ENCODE assay signal across 8 mouse cellular contexts in genomic region chr10:78351564-78351886, GRCm38 (mm10). TPM values are rescaled to one million over a fixed set of nuclear protein-coding genes. Genes with fewer than 3 reads are reported as not detected.
DNase-seq lines count a peak whose midpoint lies in the region; ATAC-seq and TF ChIP-seq lines count a peak whose summit lies in the region.

No protein-coding gene starts in this region.

- H3K36me3 ChIP-seq in intestine, embryonic 14.5 days (ENCODE audit: control insufficient read depth, insufficient read depth, low read length): no peaks in the 10 kb centered on the region
- H3K36me3 ChIP-seq in midbrain, embryonic 12.5 days: no peaks in the 10 kb centered on the region

- H3K4me1 ChIP-seq in cortical plate, adult 2 months (ENCODE audit: control insufficient read depth, insufficient read depth, low read length): peaks cover 9% of the 10 kb centered on the region
- H3K4me1 ChIP-seq in intestine, embryonic 14.5 days (replicated peaks; ENCODE audit: control insufficient read depth, insufficient read depth, low read length): peaks cover 21% of the 10 kb centered on the region; the same call in 1 of the 2 replicates
- H3K4me1 ChIP-seq in midbrain, embryonic 12.5 days: peaks cover 20% of the 10 kb centered on the region

- H3K27me3 ChIP-seq in intestine, embryonic 14.5 days (replicated peaks; ENCODE audit: control insufficient read depth, insufficient read depth, low read length): no peaks in the 10 kb centered on the region
- H3K27me3 ChIP-seq in midbrain, embryonic 12.5 days: no peaks in the 10 kb centered on the region

- TF ChIP-seq POLR2A in cortical plate, adult 2 months (IDR thresholded peaks at IDR 0.05; ENCODE audit: extremely low read depth, insufficient read depth, low read length): no peak

- H3K9me3 ChIP-seq in intestine, embryonic 14.5 days (ENCODE audit: control insufficient read depth, low read length): no peaks in the 10 kb centered on the region
- H3K9me3 ChIP-seq in midbrain, embryonic 12.5 days: no peaks in the 10 kb centered on the region

- no peak for ATAC-seq in intestine, embryonic 14.5 days (replicated peaks; ENCODE audit: low FRiP score, low TSS enrichment, low read depth)
- no peak for ATAC-seq in midbrain, embryonic 12.5 days (ENCODE audit: low FRiP score, low read depth)
- no peak for ATAC-seq in frontal cortex, adult (ENCODE audit: low TSS enrichment)

- TF ChIP-seq CTCF in layer of hippocampus, adult 2 months (conservative IDR thresholded peaks at IDR 0.05): no peak
- no peak for TF ChIP-seq CTCF in cortical plate, adult 2 months (IDR thresholded peaks at IDR 0.05; ENCODE audit: extremely low read depth, insufficient read depth, low read length)

- DNase-seq in layer of hippocampus, adult 2 months (ENCODE audit: low spot score in 2 of 2): no peak
- DNase-seq in layer of hippocampus, adult 8-10 months (ENCODE audit: low spot score in 2 of 2): no peak
- DNase-seq in intestine, embryonic 14.5 days (ENCODE audit: low spot score): no peak
- no peak for DNase-seq in c-Kit-positive CD71-positive TER-119-positive erythroid progenitor cells, embryonic 14.5 days (ENCODE audit: low spot score)
- no peak for DNase-seq in left cerebral cortex, postnatal 36 days (ENCODE audit: low spot score in 2 of 2)

- peak overlapping the region; percentile 84 for H3K4me3 ChIP-seq in layer of hippocampus, adult 2 months
- peak overlapping the region; percentile 89 for H3K4me3 ChIP-seq in cortical plate, adult 2 months (ENCODE audit: insufficient read depth, low read length)
- H3K4me3 ChIP-seq in intestine, embryonic 14.5 days (ENCODE audit: low read depth, low read length): peak overlapping the region; percentile 83
- H3K4me3 ChIP-seq in midbrain, embryonic 12.5 days: peak overlapping the region; percentile 95

- peak overlapping the region; percentile 96 for H3K27ac ChIP-seq in layer of hippocampus, adult 2 months
- peak overlapping the region; percentile 78; the same call in 1 of the 2 replicates for H3K27ac ChIP-seq in cortical plate, adult 2 months (ENCODE audit: insufficient read depth, low read length)
- peak overlapping the region; percentile 57 for H3K27ac ChIP-seq in intestine, embryonic 14.5 days (ENCODE audit: low read depth)
- no peak overlapping the region for H3K27ac ChIP-seq in midbrain, embryonic 12.5 days (replicated peaks)

- 2% methylated on average over 13 of the region's 13 CpGs for WGBS in intestine, embryonic 14.5 days
- WGBS in midbrain, embryonic 12.5 days: 4% methylated on average over 13 of the region's 13 CpGs

- H3K4me2 ChIP-seq in intestine, embryonic 14.5 days (ENCODE audit: low read length): peak overlapping the region; percentile 64
- H3K4me2 ChIP-seq in midbrain, embryonic 12.5 days (replicated peaks): peak overlapping the region; percentile 81

- peak overlapping the region; percentile 96 for H3K9ac ChIP-seq in intestine, embryonic 14.5 days (ENCODE audit: low read length)
- peak overlapping the region; percentile 97 for H3K9ac ChIP-seq in midbrain, embryonic 12.5 days (replicated peaks)

- intact Hi-C loops in left cerebral cortex, postnatal 36 days (cut with DNase I): loop anchor here (5.0 kb wide), 1 partner anchor 36 kb away; no protein-coding TSS in a partner anchor

RNA-seq across cellular contexts. Expression of gene Agpat3, which starts 0.8 kb away (rescaled TPM):
- total RNA-seq in layer of hippocampus, adult 2 months (2021): 100 to 1,000 TPM; 207 to 216 TPM
- total RNA-seq in layer of hippocampus, adult 8-10 months (2022): 100 to 1,000 TPM; 201 to 224 (median 209) TPM
- polyA plus RNA-seq in cortical plate, adult 2 months (2012; rRNA removed): 241 and 251 TPM in 2 replicates
- polyA plus RNA-seq in intestine, embryonic 14.5 days (2014; fragmentation: Nextera tagmentation; extraction: Ambion mirVana): 38.1 and 59.2 TPM in 2 replicates
- 58.2 TPM in 2 replicates for polyA plus RNA-seq in midbrain, embryonic 12.5 days (2016; fragmentation: Nextera tagmentation; extraction: Ambion mirVana)
- 100 to 1,000 TPM; 269 to 279 TPM for total RNA-seq in left cerebral cortex, postnatal 36 days (2021)
